Mouse (Mus musculus): Measurements from ENCODE around the gene Theg.

Gene Theg

DNA sequence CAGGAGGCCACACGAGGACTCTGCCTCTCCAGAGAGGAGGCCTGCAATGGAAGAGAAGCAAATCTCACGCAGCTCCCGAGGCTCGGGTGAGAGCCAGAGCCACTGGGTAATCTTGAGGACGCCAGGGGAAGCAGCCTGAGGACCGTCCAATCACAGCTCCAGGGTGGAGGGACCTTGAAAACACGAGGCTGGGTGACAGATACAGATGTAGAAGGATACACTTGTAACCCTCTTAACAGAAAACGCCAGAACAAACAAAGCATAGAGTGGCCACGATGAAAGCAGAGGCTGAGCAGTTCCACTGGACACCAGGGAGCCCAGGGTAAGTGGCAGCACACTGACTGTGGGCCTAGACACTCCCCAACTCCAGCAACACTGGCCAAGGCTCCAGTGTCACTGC lies 36.8 kb downstream of the Theg start:
- peaks cover 46% of the 10 kb centered on the region for H3K4me1 ChIP-seq (replicated peaks; ENCODE audit: low read depth, low read length)
- H3K27me3 ChIP-seq (ENCODE audit: insufficient read depth, low read length): peaks cover 4% of the 10 kb centered on the region; the same call in 1 of the 2 replicates
- no peak overlapping the region for H3K4me3 ChIP-seq (replicated peaks; ENCODE audit: low read length)
- no peak for TF ChIP-seq NANOG (IDR thresholded peaks at IDR 0.05; ENCODE audit: borderline replicate concordance, low read length)
- no peak for TF ChIP-seq CTCF (conservative IDR thresholded peaks at IDR 0.05; ENCODE audit: low read length)
- TF ChIP-seq POU5F1 (IDR thresholded peaks at IDR 0.05; ENCODE audit: borderline replicate concordance, low read length): no peak
- no peaks in the 10 kb centered on the region for H3K9me3 ChIP-seq (ENCODE audit: low read length)
- H3K36me3 ChIP-seq (ENCODE audit: insufficient read depth, low read length): peaks cover 62% of the 10 kb centered on the region

DNA sequence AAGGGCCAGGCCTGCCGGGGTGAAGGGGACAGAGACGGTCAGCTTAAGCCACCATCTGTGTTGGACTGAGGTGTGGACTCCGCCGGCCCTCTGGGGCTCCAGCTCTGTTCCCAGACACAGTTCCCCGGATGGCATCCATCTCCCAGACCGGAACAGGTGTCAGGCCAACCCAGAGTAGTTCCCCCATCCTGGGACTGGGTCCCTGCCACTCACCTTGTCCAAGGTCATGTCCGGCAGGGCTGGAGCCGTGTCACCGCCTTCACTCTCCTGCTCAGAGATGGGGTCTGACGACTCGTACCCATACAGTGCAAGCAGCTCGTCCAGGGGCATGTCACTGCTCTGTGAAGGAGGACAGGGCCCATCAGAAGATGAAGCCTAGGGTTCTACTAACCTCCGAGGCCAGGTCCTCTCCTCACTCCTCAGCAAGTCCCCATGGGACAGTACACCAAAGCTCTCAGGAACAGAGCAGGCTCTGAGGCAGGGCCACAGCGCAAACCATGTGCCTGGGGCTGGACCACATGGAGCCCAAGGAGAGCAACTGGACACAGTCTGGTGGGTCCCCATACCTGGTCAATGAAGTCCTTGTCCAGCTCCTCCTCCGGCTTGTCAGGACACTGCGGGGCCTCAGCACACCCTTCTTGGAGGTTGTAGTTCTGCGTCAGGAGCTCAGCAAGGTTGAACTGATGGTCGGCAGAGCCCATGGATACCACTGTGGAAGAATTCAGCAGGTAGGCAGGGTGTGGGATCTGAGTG lies 38.0 kb downstream of the Theg start:
- H3K36me3 ChIP-seq (ENCODE audit: insufficient read depth, low read length): peaks cover 74% of the 10 kb centered on the region
- H3K4me3 ChIP-seq (replicated peaks; ENCODE audit: low read length): no peak overlapping the region
- peaks cover 3% of the 10 kb centered on the region; the same call in 1 of the 2 replicates for H3K27me3 ChIP-seq (ENCODE audit: insufficient read depth, low read length)
- peaks cover 9% of the 10 kb centered on the region for H3K9me3 ChIP-seq (ENCODE audit: low read length)
- TF ChIP-seq POU5F1 (IDR thresholded peaks at IDR 0.05; ENCODE audit: borderline replicate concordance, low read length) (no peak), CTCF (conservative IDR thresholded peaks at IDR 0.05; ENCODE audit: low read length) (no peak), NANOG (IDR thresholded peaks at IDR 0.05; ENCODE audit: borderline replicate concordance, low read length) (no peak)
- peaks cover 43% of the 10 kb centered on the region for H3K4me1 ChIP-seq (replicated peaks; ENCODE audit: low read depth, low read length)

DNA sequence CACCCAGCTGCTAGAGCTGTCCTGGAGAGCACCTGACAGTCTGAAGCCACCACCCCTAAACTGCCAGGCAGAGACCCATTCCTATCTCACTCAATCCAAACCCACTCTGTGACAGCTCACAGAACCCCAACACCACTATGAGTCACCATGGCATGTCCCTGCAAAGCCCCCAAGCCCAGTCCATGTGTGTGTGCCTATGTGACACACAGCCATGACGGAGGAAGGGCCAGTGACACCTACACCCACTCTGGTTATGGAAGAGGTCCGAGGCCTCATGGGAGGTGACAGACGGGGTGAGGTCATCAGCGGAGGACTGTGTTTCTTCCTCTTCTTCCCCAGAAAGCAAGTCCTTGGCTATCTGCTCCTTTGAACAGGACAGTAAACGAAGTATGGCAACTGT lies 38.6 kb downstream of the Theg start:
- Histone ChIP-seq H3K4me3 (replicated peaks; ENCODE audit: low read length) (no peak overlapping the region), H3K36me3 (ENCODE audit: insufficient read depth, low read length) (peaks cover 80% of the 10 kb centered on the region), H3K9me3 (ENCODE audit: low read length) (peaks cover 12% of the 10 kb centered on the region), H3K27me3 (ENCODE audit: insufficient read depth, low read length) (no peaks in the 10 kb centered on the region), H3K4me1 (replicated peaks; ENCODE audit: low read depth, low read length) (peaks cover 37% of the 10 kb centered on the region)
- no peak for TF ChIP-seq NANOG (IDR thresholded peaks at IDR 0.05; ENCODE audit: borderline replicate concordance, low read length)
- TF ChIP-seq CTCF (conservative IDR thresholded peaks at IDR 0.05; ENCODE audit: low read length): no peak
- TF ChIP-seq POU5F1 (IDR thresholded peaks at IDR 0.05; ENCODE audit: borderline replicate concordance, low read length): no peak

DNA sequence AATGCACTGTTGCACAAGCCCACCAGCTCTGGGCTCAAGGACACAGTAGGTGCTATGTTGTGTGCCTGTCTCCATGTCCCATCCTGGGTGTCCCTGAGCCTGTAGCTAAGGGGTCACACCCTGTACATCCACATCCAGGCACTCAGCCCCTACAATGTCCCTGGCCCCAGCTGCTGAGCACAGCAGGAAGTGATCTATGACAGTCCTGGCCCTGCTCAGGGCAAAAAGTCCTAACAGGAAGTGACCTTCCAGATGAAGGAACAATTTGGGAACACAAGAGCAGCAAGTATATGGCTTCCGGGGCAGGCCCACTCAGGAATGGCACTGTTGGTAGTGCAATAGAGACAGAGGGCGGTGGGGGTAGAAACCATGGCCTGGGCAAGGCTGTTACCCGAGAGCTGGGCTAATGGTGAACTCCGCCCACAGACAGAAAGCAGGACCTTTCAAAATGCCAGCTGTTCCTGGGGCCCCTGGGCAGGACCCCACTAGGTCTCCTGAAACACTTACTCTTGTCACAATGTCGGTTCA lies 39.9 kb downstream of the Theg start:
- H3K4me1 ChIP-seq (replicated peaks; ENCODE audit: low read depth, low read length): peaks cover 31% of the 10 kb centered on the region
- no peak for TF ChIP-seq NANOG (IDR thresholded peaks at IDR 0.05; ENCODE audit: borderline replicate concordance, low read length)
- no peak for TF ChIP-seq CTCF (conservative IDR thresholded peaks at IDR 0.05; ENCODE audit: low read length)
- TF ChIP-seq POU5F1 (IDR thresholded peaks at IDR 0.05; ENCODE audit: borderline replicate concordance, low read length): no peak
- no peak overlapping the region for H3K4me3 ChIP-seq (replicated peaks; ENCODE audit: low read length)
- peaks cover 12% of the 10 kb centered on the region for H3K9me3 ChIP-seq (ENCODE audit: low read length)
- no peaks in the 10 kb centered on the region for H3K27me3 ChIP-seq (ENCODE audit: insufficient read depth, low read length)
- H3K36me3 ChIP-seq (ENCODE audit: insufficient read depth, low read length): peaks cover 93% of the 10 kb centered on the region

DNA sequence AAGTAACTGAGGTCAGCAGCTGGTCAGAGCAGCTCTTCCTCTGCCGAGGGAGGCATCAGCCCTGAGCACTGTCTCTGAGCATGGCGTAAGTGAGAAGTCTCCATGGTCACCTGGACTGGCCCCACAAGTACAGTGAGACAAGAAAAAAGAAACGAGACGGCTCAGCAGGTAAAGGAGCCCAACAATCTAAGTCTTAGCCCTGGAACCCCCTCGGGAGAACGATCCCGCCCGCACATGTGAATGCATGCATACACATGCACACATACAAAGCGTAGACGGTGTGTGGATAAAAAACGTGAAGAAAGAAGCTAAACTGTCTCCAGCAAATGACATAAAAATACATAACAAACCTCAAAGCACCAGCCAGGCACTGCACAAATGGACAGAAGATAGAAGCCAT lies 40.6 kb downstream of the Theg start:
- Histone ChIP-seq H3K9me3 (ENCODE audit: low read length) (peaks cover 12% of the 10 kb centered on the region), H3K4me1 (replicated peaks; ENCODE audit: low read depth, low read length) (peaks cover 32% of the 10 kb centered on the region), H3K4me3 (replicated peaks; ENCODE audit: low read length) (no peak overlapping the region), H3K36me3 (ENCODE audit: insufficient read depth, low read length) (peaks cover 100% of the 10 kb centered on the region), H3K27me3 (ENCODE audit: insufficient read depth, low read length) (no peaks in the 10 kb centered on the region)
- TF ChIP-seq POU5F1 (IDR thresholded peaks at IDR 0.05; ENCODE audit: borderline replicate concordance, low read length) (no peak), CTCF (conservative IDR thresholded peaks at IDR 0.05; ENCODE audit: low read length) (no peak), NANOG (IDR thresholded peaks at IDR 0.05; ENCODE audit: borderline replicate concordance, low read length) (no peak)

DNA sequence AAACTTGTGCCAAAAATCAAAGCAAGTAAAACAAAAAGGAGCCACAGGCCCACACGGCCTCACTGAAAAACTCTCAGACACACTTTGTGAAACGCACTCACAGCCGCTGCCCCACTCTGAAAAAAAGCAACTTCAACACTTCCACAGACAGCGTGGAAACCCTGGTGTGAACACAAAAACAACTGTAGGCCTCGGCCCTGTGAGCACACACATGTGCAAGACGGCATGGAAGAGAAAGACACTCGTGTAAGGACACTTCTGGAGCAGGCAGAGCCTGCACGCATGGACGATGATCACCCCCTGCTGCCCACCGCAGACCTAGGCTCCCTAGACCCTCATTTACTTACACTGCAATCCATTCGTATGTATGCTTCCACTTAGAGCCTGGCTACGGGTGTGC lies 41.2 kb downstream of the Theg start:
- Histone ChIP-seq H3K27me3 (ENCODE audit: insufficient read depth, low read length) (no peaks in the 10 kb centered on the region), H3K9me3 (ENCODE audit: low read length) (peaks cover 12% of the 10 kb centered on the region), H3K36me3 (ENCODE audit: insufficient read depth, low read length) (peaks cover 100% of the 10 kb centered on the region), H3K4me3 (replicated peaks; ENCODE audit: low read length) (no peak overlapping the region), H3K4me1 (replicated peaks; ENCODE audit: low read depth, low read length) (peaks cover 31% of the 10 kb centered on the region)
- TF ChIP-seq CTCF (conservative IDR thresholded peaks at IDR 0.05; ENCODE audit: low read length) (no peak), POU5F1 (IDR thresholded peaks at IDR 0.05; ENCODE audit: borderline replicate concordance, low read length) (no peak), NANOG (IDR thresholded peaks at IDR 0.05; ENCODE audit: borderline replicate concordance, low read length) (no peak)

DNA sequence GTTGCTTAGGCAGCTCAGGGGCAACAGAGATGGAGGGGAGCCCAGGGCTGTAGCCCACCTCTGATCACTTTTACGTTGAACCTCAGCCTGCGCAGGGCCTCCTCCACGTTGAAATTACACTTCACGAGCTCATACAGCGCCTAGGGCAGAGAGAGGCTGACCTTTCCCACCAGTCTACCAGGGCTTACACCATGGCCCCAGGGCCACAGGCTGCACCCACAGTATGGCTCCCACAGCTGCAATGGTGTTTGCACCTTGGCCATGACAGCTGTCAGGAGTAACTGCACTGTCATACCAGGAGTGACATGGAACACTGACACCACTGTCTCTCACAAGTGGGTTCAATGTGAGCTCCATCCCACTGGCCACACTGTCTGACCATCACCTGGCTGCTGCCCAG lies 42.5 kb downstream of the Theg start:
- Histone ChIP-seq H3K36me3 (ENCODE audit: insufficient read depth, low read length) (peaks cover 100% of the 10 kb centered on the region), H3K9me3 (ENCODE audit: low read length) (peaks cover 12% of the 10 kb centered on the region), H3K4me3 (replicated peaks; ENCODE audit: low read length) (no peak overlapping the region), H3K27me3 (ENCODE audit: insufficient read depth, low read length) (no peaks in the 10 kb centered on the region), H3K4me1 (replicated peaks; ENCODE audit: low read depth, low read length) (peaks cover 37% of the 10 kb centered on the region)
- TF ChIP-seq POU5F1 (IDR thresholded peaks at IDR 0.05; ENCODE audit: borderline replicate concordance, low read length): no peak
- no peak for TF ChIP-seq NANOG (IDR thresholded peaks at IDR 0.05; ENCODE audit: borderline replicate concordance, low read length)
- no peak for TF ChIP-seq CTCF (conservative IDR thresholded peaks at IDR 0.05; ENCODE audit: low read length)

DNA sequence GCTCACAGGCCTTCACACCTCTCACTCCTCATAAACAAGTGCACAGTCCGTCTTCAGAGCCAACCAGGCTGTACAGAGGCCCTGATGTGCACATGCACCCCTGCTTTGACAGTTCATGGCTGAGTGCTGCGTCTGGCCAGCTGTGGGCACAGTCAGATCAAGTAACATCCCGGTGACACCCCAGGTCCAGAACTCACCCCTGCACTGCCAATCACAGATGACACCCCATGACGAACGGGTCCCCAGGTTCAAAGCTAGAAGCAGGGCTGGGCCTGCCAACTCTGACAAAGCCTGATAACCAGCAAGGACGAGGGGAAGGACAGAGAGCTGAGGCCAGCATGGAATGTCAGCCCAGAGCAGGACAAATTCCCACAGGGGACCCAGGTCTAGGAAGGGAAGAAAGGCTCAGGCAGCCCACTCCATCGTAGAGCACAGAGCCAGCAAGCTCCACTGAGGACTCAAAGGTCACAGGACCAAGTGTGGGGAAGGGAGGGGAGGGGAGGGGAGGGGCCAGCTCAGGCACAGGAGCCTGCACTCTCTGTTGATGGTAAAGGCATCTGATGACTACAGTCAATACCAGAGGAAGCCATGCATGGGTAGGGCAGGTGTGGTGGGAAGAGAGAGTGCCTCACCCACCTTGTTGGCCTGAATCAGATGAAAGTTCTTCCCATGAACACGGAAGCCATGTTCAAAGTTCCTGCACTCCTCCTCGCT lies 43.1 kb downstream of the Theg start:
- Histone ChIP-seq H3K36me3 (ENCODE audit: insufficient read depth, low read length) (peaks cover 100% of the 10 kb centered on the region), H3K9me3 (ENCODE audit: low read length) (peaks cover 12% of the 10 kb centered on the region), H3K27me3 (ENCODE audit: insufficient read depth, low read length) (no peaks in the 10 kb centered on the region), H3K4me3 (replicated peaks; ENCODE audit: low read length) (no peak overlapping the region), H3K4me1 (replicated peaks; ENCODE audit: low read depth, low read length) (peaks cover 32% of the 10 kb centered on the region)
- TF ChIP-seq CTCF (conservative IDR thresholded peaks at IDR 0.05; ENCODE audit: low read length) (no peak), NANOG (IDR thresholded peaks at IDR 0.05; ENCODE audit: borderline replicate concordance, low read length) (no peak), POU5F1 (IDR thresholded peaks at IDR 0.05; ENCODE audit: borderline replicate concordance, low read length) (no peak)
